Mouse (Mus musculus) thymus, adult 2 months (tissue): ENCODE results near the gene Map1s. TPM values are rescaled to one million over a fixed set of nuclear protein-coding genes. Genes with fewer than 3 reads are reported as not detected.

Source experiments
- DNase-seq: peaks from one replicate; pipeline ENCODE4 v3.0.0; 2021
- H3K27ac ChIP-seq: fragments of 200-500 bp; 2 replicates; pipeline ENCODE4 v1.5.1; 2012; ENCODE audit warnings: low read length, control low read depth; ENCODE audit not compliant: control insufficient read depth, insufficient read depth
- H3K27me3 ChIP-seq: fragments of 200-500 bp; 2 replicates; pipeline ENCODE4 v1.6.1; 2012; ENCODE audit warnings: mild to moderate bottlenecking, low read length, moderate library complexity, mixed read lengths; ENCODE audit not compliant: control insufficient read depth, insufficient read depth
- H3K36me3 ChIP-seq: fragments of 200-500 bp; 2 replicates; pipeline ENCODE4 v1.6.1; 2012; ENCODE audit warnings: mild to moderate bottlenecking, low read length, moderate library complexity; ENCODE audit not compliant: control insufficient read depth, insufficient read depth
- H3K4me1 ChIP-seq: fragments of 200-500 bp; replicated peaks from 2 replicates; pipeline ENCODE4 v1.6.1; 2012; ENCODE audit warnings: low read length; ENCODE audit not compliant: control insufficient read depth, insufficient read depth
- H3K4me3 ChIP-seq: fragments of 200-500 bp; 2 replicates; pipeline ENCODE4 v1.5.1; 2012; ENCODE audit warnings: mild to moderate bottlenecking, low read length, control low read depth, moderate library complexity; ENCODE audit not compliant: control insufficient read depth, insufficient read depth
- CTCF ChIP-seq: fragments of 200-500 bp; IDR thresholded peaks from 2 replicates; pipeline ENCODE4 v1.5.1; 2012; ENCODE audit warnings: mild to moderate bottlenecking, control low read depth, low read length, moderate library complexity, borderline replicate concordance; ENCODE audit not compliant: control insufficient read depth, poor library complexity, insufficient read depth; ENCODE audit errors: extremely low read depth
- POLR2A ChIP-seq: fragments of 200-500 bp; IDR thresholded peaks from 2 replicates; pipeline ENCODE4 v1.6.1; 2012; ENCODE audit warnings: mild to moderate bottlenecking, low read length, control low read depth, moderate library complexity; ENCODE audit not compliant: control insufficient read depth, poor library complexity, insufficient read depth; ENCODE audit errors: extremely low read depth
- WGBS: fragments of 180-500 bp; shearing (Covaris S2); methylation state at CpG from one replicate; pipeline ENCODE4 v1.1.7; 2018; 5-methylcytosine and 5-hydroxymethylcytosine counted together
- polyA plus RNA-seq: library from polyadenylated mRNA; depleted of rRNA; stranded (reverse); fragments of >200 nt; gene quantifications from 2 replicates; pipeline ENCODE4 v1.2.3, GENCODE M21; 2012

Map1s gene
- polyA plus RNA-seq, 1 experiment, result 145 TPM

DNA sequence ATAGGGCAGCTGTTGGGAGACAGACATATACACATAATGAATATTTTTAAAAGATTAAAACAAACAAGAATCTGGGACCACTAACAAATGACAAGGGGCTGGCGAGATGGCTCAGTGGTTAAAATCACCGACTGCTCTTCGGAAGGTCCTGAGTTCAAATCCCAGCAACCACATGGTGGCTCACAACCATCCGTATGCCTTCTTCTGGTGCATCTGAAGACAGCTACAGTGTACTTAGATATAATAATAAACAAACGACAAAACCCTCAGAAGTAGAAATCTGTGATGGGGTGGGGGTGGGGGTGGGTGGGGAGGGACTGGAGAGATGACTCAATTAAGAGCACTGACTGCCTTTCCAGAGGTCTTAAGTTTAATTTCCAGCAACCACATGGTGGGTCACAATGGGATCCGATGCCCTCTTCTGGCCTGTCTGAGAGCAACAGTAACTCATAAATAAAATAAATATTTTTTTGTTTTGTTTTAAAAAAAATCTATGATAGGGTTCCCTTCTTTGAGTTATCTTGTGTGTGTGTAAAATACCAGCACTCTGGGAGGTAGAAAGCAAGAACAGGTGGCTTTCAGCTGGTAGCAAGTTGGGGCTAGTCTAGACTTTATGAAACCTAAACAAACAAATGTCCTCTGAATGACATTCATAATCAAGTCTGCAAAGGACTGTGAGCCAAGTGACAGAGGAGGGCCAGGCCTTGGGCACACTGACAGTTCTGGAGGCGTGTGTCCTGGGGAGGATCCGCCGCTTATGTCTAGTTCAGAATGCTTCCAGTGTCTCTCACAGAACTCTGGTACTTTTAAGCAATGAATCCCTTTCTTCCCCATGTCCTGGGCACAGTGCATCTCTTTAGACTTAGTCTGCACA, 14.6 kb downstream of the Map1s start:
- Histone ChIP-seq H3K4me3 (no peak overlapping the region), H3K36me3 (peaks cover 4% of the 10 kb centered on the region; the same call in 1 of the 2 replicates), H3K27me3 (no peaks in the 10 kb centered on the region), H3K27ac (no peak overlapping the region), H3K4me1 (no peaks in the 10 kb centered on the region)
- WGBS, result 89% methylated on average over 9 of the region's 9 CpGs
- DNase-seq, result no peak
- no peak for TF ChIP-seq CTCF
- TF ChIP-seq POLR2A, result no peak

DNA sequence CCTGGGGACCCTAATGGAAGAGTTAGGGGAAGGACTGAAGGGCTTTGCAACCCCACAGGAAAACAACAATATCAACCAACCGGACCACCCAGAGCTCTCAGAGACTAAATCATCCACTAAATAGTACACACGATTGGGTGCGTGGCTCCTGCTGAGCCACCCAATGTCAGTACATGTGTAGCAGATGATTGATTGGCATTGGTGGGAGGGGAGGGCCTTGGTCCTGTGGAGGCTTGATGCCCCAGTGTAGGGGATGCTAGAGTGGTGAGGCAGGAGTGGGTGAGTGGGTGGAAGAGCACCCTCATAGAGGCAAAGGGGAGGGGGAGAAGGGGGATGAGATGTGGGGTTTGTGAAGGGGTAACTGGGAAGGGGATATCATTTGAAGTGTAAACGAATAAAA, 18.4 kb downstream of the Map1s start:
- Histone ChIP-seq H3K4me3 (no peak overlapping the region), H3K4me1 (no peaks in the 10 kb centered on the region), H3K36me3 (no peaks in the 10 kb centered on the region), H3K27ac (no peak overlapping the region), H3K27me3 (no peaks in the 10 kb centered on the region)
- 94% methylated on average over 4 of the region's 4 CpGs for WGBS
- DNase-seq, result no peak
- TF ChIP-seq POLR2A (no peak), CTCF (no peak)

DNA sequence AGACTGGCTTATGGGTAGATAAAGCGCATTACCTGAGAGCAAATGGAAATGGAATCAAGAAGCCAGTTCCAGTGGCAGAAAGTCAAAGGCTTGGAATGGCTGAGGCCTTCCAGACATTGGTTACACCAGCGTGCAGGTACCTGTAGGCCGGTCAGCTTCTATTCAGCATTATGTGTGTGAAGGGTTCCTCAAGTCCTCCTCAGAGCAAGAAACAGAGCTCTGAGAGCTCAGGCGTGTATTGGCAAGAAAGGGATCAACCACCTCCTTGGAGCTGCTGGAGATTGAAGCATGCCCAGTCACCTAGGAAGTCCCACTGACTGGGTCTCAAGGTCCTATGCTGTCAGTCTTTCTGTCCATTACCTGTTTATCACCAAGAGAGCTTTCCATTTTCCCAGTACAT, 20.0 kb downstream of the Map1s start:
- no peaks in the 10 kb centered on the region for H3K27me3 ChIP-seq
- no peaks in the 10 kb centered on the region for H3K36me3 ChIP-seq
- 95% methylated on average over 4 of the region's 4 CpGs for WGBS
- no peak overlapping the region for H3K27ac ChIP-seq
- no peaks in the 10 kb centered on the region for H3K4me1 ChIP-seq
- TF ChIP-seq POLR2A, result no peak
- TF ChIP-seq CTCF, result no peak
- DNase-seq, result no peak
- H3K4me3 ChIP-seq, result no peak overlapping the region

DNA sequence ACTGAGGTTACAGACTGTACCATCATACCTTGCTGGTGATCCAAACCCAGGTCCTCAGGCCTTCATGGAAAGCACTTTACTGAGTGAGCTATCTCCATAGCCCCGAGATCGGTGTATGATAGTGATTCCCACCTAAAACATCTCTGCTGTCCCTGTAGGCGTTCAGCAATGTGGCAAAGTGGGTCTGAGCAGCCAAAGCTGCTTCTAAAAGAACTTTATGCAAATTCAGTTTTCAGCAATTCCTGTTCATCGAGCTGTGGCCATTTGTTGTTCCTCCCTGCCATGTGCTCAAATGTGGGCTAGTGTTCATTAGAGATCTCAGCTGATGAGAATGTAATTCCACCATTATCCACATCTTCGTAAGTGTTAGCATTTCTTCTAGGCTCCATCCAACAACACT, 20.7 kb downstream of the Map1s start:
- no peak for DNase-seq

GRCm38 (mm10) chr8:70928096-70928495, 22.4 kb downstream of the Map1s start:
- WGBS, result 99% methylated on average over 3 of the region's 3 CpGs
- DNase-seq, result no peak
- no peaks in the 10 kb centered on the region for H3K36me3 ChIP-seq
- H3K27me3 ChIP-seq, result no peaks in the 10 kb centered on the region
- no peak overlapping the region for H3K27ac ChIP-seq
- TF ChIP-seq POLR2A (no peak), CTCF (no peak)
- no peak overlapping the region for H3K4me3 ChIP-seq
- H3K4me1 ChIP-seq, result no peaks in the 10 kb centered on the region

More for the DNA sequence above, 20.7 kb downstream of the Map1s start:
- no peaks in the 10 kb centered on the region for H3K27me3 ChIP-seq
- no peak overlapping the region for H3K4me3 ChIP-seq
- TF ChIP-seq POLR2A (no peak), CTCF (no peak)
- H3K4me1 ChIP-seq, result no peaks in the 10 kb centered on the region
- no peak overlapping the region for H3K27ac ChIP-seq
- no peaks in the 10 kb centered on the region for H3K36me3 ChIP-seq
- WGBS, result 91% methylated on average over 5 of the region's 5 CpGs

GRCm38 (mm10) chr8:70928778-70929322, 23.1 kb downstream of the Map1s start:
- Histone ChIP-seq H3K27ac (no peak overlapping the region), H3K36me3 (no peaks in the 10 kb centered on the region), H3K27me3 (no peaks in the 10 kb centered on the region), H3K4me1 (no peaks in the 10 kb centered on the region), H3K4me3 (no peak overlapping the region)
- no peak for TF ChIP-seq POLR2A
- no peak for TF ChIP-seq CTCF
- DNase-seq, result no peak
- WGBS, result 57% methylated on average over 5 of the region's 5 CpGs

- Histone ChIP-seq H3K27me3 (no peaks in the 10 kb centered on the region), H3K27ac (no peak overlapping the region), H3K36me3 (no peaks in the 10 kb centered on the region), H3K4me3 (no peak overlapping the region), H3K4me1 (no peaks in the 10 kb centered on the region)
- no peak for DNase-seq
- WGBS, result over 99% methylated on average over 11 of the region's 11 CpGs
- TF ChIP-seq CTCF (no peak), POLR2A (no peak)
Observed at GRCm38 (mm10) chr8:70931731-70932130, 26.0 kb downstream of the Map1s start.
